Mouse (Mus musculus) kidney, embryonic 14.5 days (tissue): ENCODE data around the gene Ppp1r1b. TPM values are rescaled to one million over a fixed set of nuclear protein-coding genes. Genes with fewer than 3 reads are reported as not detected.
A peak's percentile ranks its signal among the peaks of the same experiment; 100 is the strongest.

Experiments
- ATAC-seq: fragments of 200-750 bp; cut with Nextera tagmentation; 2 replicates; pipeline ENCODE4 v1.8.0; 2017; ENCODE audit warnings: moderate number of reproducible peaks, mild to moderate bottlenecking, moderate TSS enrichment, moderate library complexity; ENCODE audit not compliant: low FRiP score, low TSS enrichment
- H3K27ac ChIP-seq: fragments of 300-500 bp; sonication (generic); 2 replicates; pipeline ENCODE4 v1.5.1; 2014; ENCODE audit warnings: low read depth, mild to moderate bottlenecking, low read length, moderate library complexity, mixed read lengths
- H3K27me3 ChIP-seq: fragments of 300-500 bp; sonication (generic); 2 replicates; pipeline ENCODE4 v1.6.1; 2014; ENCODE audit warnings: mild to moderate bottlenecking, low read length; ENCODE audit not compliant: control insufficient read depth, insufficient read depth
- H3K36me3 ChIP-seq: fragments of 300-500 bp; sonication (generic); 2 replicates; pipeline ENCODE4 v1.6.1; 2014; ENCODE audit warnings: low read length, mixed read lengths; ENCODE audit not compliant: control insufficient read depth, insufficient read depth
- H3K4me1 ChIP-seq: fragments of 300-500 bp; sonication (generic); 2 replicates; pipeline ENCODE4 v1.6.1; 2014; ENCODE audit warnings: low read length, mixed read lengths; ENCODE audit not compliant: control insufficient read depth, insufficient read depth
- H3K4me2 ChIP-seq: fragments of 300-500 bp; sonication (generic); replicated peaks from 2 replicates; pipeline ENCODE4 v1.6.1; 2014; ENCODE audit warnings: low read depth, mild to moderate bottlenecking, low read length
- H3K4me3 ChIP-seq: fragments of 300-500 bp; sonication (generic); 2 replicates; pipeline ENCODE4 v1.5.1; 2014; ENCODE audit warnings: mild to moderate bottlenecking, low read length
- H3K9ac ChIP-seq: fragments of 300-500 bp; sonication (generic); 2 replicates; pipeline ENCODE4 v1.6.1; 2014; ENCODE audit warnings: low read depth, mild to moderate bottlenecking, low read length, moderate library complexity
- H3K9me3 ChIP-seq: fragments of 300-500 bp; sonication (generic); 2 replicates; pipeline ENCODE4 v1.6.1; 2016; ENCODE audit warnings: low read length; ENCODE audit not compliant: control insufficient read depth
- WGBS: fragments of 180-500 bp; shearing (Covaris S2); extraction: QIAGEN DNeasy Blood & Tissue Kit; methylation state at CpG from one replicate; pipeline ENCODE4 v1.1.7; 2014; 5-methylcytosine and 5-hydroxymethylcytosine counted together
- polyA plus RNA-seq: library from polyadenylated mRNA; unstranded; fragments of >200 nt; fragmentation: Nextera tagmentation; extraction: Ambion mirVana; gene quantifications from 2 replicates; pipeline ENCODE4 v1.2.1, GENCODE M21; 2014

The Ppp1r1b gene
- polyA plus RNA-seq, 1 experiment from 2014 or later = 1.7 TPM

DNA sequence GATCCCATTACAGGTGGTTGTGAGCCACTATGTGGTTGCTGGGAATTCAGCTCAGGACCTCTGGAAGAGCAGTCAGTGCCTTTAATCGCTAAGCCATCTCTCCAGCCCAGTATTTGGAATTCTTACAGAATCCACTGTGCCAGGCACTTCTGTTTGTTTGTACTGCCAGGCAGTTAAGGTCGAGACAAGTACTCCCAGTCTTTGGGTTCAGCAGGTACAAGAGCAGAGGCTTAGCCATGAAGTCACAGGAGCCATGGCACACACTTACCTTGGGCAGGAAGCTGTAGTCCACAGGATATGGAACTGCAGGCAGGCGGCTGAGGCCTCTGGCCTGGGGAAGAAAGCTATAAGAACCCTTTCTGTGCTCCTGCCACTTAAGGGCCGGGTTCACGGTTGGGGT, 15.6 kb downstream of the Ppp1r1b start:
- Histone ChIP-seq H3K27ac (no peak overlapping the region), H3K27me3 (no peaks in the 10 kb centered on the region), H3K4me1 (peaks cover 22% of the 10 kb centered on the region; the same call in 1 of the 2 replicates), H3K36me3 (peaks cover 4% of the 10 kb centered on the region; the same call in 1 of the 2 replicates), H3K4me3 (no peak overlapping the region), H3K9me3 (no peaks in the 10 kb centered on the region), H3K9ac (no peak overlapping the region), H3K4me2 (no peak overlapping the region)
- WGBS = 84% methylated on average over 5 of the region's 5 CpGs
- ATAC-seq = no peak

DNA sequence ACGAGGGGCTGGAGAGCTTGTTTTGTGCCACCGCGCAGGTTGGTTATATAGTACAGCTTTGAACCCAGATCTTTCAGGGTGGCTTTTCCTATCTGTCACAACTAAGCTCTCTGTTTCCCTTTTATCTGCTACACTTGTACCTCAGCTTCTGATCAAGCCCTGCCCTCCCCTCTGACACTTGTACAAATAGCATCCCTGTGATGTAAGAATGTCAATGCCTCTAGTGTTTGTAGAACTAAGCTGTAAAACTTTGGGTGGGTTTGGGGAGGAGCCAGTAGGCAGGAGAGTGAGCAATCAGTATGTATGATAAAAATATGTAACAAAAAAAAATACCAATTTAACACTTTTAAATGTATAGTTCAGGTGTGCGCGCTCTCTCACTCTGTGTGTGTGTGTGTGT, 16.2 kb downstream of the Ppp1r1b start:
- Histone ChIP-seq H3K9ac (no peak overlapping the region), H3K4me3 (no peak overlapping the region), H3K27ac (no peak overlapping the region), H3K36me3 (peaks cover 4% of the 10 kb centered on the region; the same call in 1 of the 2 replicates), H3K4me1 (peaks cover 16% of the 10 kb centered on the region; the same call in 1 of the 2 replicates), H3K9me3 (no peaks in the 10 kb centered on the region), H3K4me2 (no peak overlapping the region), H3K27me3 (no peaks in the 10 kb centered on the region)
- 93% methylated on average over 5 of the region's 5 CpGs for WGBS
- ATAC-seq = no peak

DNA sequence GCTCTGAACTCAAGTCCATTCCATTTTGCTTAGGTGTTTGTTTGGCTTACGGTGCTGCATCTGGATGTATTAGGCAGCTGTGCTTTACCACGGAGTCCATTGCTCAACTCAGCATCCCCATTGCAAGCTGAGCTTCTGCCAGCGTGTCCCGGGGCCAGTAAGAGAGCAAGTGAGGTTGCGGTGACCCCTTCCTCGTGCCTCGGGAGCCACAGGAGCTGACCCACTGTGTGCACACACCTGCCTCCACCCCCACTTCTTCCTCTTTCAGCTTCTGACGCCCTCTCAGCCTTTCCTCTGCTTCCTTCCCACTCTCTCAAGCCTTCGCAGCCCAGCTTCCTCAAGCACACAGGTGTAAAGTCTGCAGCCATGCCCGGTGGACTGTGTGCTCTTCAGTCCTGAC, 18.1 kb downstream of the Ppp1r1b start:
- H3K4me2 ChIP-seq = no peak overlapping the region
- no peak for ATAC-seq
- H3K27ac ChIP-seq = no peak overlapping the region
- no peak overlapping the region for H3K4me3 ChIP-seq
- 87% methylated on average over 10 of the region's 10 CpGs for WGBS
- H3K36me3 ChIP-seq = peaks cover 4% of the 10 kb centered on the region; the same call in 1 of the 2 replicates
- H3K9ac ChIP-seq = no peak overlapping the region
- peaks cover 12% of the 10 kb centered on the region; the same call in 1 of the 2 replicates for H3K4me1 ChIP-seq
- no peaks in the 10 kb centered on the region for H3K27me3 ChIP-seq
- no peaks in the 10 kb centered on the region for H3K9me3 ChIP-seq

DNA sequence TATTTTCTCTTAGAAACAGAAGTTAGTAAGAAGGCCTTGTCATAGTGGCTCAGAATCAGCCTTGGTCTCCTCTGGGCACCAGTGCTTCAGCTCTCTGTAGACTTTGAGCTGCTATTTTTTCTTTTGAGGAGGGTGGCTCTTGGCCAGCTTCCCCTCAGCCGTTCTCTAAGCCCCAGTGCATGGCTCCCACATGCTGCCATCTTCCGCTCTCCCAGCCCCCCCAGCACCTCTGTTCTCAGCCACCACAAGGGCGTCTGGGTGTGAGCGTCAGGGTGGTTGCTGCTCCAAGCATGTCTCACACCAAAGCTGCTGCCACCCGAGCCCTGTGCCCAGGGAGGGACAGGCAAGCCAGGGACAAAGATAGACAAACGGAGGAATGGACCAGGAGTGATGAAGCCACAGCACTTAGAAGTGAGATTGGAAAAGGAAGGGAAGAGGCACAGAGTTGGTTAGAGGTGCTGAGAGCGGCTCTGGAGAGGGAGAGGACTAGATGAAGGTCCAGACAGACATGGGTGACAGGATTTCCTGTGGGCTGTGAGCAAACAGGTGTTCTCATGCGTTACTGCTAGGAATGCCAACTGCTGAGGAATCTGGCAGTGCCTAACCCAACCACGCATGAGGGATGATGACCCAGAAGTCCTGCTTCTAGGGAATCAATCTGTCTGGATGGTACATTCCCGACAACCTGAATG, 19.1 kb downstream of the Ppp1r1b start:
- WGBS = 80% methylated on average over 10 of the region's 10 CpGs
- no peak for ATAC-seq
- no peak overlapping the region for H3K27ac ChIP-seq
- H3K4me1 ChIP-seq = peaks cover 7% of the 10 kb centered on the region; the same call in 1 of the 2 replicates
- peaks cover 4% of the 10 kb centered on the region; the same call in 1 of the 2 replicates for H3K36me3 ChIP-seq
- no peaks in the 10 kb centered on the region for H3K9me3 ChIP-seq
- H3K4me2 ChIP-seq = no peak overlapping the region
- no peak overlapping the region for H3K9ac ChIP-seq
- no peaks in the 10 kb centered on the region for H3K27me3 ChIP-seq
- no peak overlapping the region for H3K4me3 ChIP-seq

DNA sequence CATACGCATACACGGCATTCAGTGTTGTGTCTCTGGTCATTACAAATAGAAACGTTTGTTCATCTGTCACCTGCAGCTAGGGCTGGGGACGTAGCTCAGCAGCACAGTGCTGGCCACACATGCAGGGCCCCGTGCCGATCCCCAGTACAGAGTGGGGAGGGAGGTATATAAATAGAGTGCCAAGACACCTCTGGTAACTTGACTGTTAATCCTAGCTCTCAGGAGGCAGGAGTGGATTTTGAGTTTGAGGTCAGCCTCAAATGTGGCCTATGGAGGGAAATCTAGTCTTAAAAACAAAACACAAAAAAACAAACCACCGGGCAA, 19.6 kb downstream of the Ppp1r1b start:
- Histone ChIP-seq H3K36me3 (peaks cover 4% of the 10 kb centered on the region; the same call in 1 of the 2 replicates), H3K27me3 (no peaks in the 10 kb centered on the region), H3K9me3 (no peaks in the 10 kb centered on the region), H3K4me3 (no peak overlapping the region), H3K4me2 (no peak overlapping the region), H3K9ac (no peak overlapping the region), H3K4me1 (peaks cover 6% of the 10 kb centered on the region; the same call in 1 of the 2 replicates), H3K27ac (no peak overlapping the region)
- no peak for ATAC-seq
- 87% methylated on average over 7 of the region's 7 CpGs for WGBS

DNA sequence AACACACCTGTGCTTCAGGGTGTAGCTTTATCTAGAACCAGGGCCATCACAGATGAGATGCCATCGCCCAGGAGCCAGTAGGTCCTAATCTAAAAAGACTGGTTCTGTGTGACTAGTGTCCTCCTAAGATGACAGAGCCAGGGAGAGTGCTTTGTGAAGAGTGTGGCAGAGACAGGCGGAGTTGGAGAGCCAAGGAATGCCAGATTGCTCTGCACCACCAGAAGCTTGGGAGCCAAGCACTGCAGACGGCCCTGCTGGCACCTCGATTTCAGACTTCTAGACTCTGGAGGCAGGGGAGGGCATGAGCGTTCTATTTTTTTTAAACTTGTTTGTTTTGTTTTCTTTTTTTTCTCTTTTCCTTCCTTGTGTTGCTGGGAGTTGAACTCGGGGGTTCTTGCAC, 21.1 kb downstream of the Ppp1r1b start:
- Histone ChIP-seq H3K4me3 (no peak overlapping the region), H3K4me2 (no peak overlapping the region), H3K9me3 (no peaks in the 10 kb centered on the region), H3K9ac (no peak overlapping the region), H3K27me3 (no peaks in the 10 kb centered on the region), H3K4me1 (peaks cover 6% of the 10 kb centered on the region; the same call in 1 of the 2 replicates), H3K36me3 (peaks cover 9% of the 10 kb centered on the region; the same call in 1 of the 2 replicates), H3K27ac (no peak overlapping the region)
- whole genome bisulfite sequencing = 75% methylated on average over 6 of the region's 6 CpGs
- no peak for ATAC-seq

DNA sequence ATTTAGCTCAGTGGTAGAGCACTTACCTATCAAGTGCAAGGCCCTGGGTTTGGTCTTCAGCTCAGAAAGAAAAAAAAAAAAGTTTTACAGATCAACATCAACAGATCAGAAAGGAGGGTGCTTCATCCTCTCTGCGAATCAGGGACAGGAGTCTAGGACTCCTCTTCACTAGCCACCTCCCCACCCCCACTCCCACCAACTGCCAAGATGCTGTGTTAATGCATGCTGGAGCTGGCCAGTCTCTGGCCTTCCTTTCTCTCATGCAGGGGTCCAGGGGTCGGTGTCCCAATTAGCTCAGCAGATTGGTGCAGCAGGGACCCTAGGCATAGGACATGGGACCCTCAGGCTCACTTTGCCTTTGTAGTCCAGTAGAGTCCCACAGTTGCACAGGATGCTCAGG, 22.4 kb downstream of the Ppp1r1b start:
- Histone ChIP-seq H3K4me1 (peaks cover 6% of the 10 kb centered on the region; the same call in 1 of the 2 replicates), H3K4me2 (no peak overlapping the region), H3K27me3 (no peaks in the 10 kb centered on the region), H3K9ac (no peak overlapping the region), H3K36me3 (peaks cover 21% of the 10 kb centered on the region), H3K27ac (no peak overlapping the region), H3K9me3 (no peaks in the 10 kb centered on the region), H3K4me3 (no peak overlapping the region)
- WGBS = 86% methylated on average over 2 of the region's 2 CpGs
- ATAC-seq = no peak

DNA sequence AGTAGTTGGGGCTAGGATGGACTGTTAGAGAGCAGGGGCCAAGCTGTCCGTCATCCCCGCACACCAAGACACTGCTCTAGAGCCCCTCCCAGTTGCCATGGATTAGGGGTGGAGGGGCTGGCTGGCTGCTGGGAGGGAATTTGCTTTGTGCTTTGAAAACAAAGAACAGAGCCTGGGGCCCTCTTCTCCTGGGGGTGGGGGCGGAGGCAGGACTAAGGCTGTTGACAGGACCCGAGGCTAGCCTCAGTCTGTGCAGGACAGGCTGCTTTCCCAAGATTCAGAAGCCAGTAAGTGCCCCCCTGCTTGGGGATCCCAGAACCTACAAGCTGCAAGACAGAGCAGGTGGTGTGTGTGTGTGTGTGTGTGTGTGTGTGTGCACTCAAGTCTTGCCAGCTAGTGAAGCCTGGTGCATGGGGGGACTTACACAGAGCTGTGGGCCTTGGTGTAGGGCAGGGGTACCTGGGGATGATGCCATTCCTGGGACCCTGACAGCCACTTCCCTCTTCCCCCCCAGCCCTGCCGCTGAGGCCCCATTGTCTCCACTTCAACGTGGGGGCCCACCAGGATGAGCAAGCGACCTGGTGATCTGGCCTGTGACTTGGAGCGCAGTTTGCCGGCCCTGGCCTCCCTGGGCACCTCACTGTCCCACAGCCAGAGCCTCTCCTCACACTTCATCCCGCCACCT, 23.5 kb downstream of the Ppp1r1b start:
- no peaks in the 10 kb centered on the region for H3K27me3 ChIP-seq
- no peak overlapping the region for H3K4me3 ChIP-seq
- H3K9me3 ChIP-seq = no peaks in the 10 kb centered on the region
- H3K27ac ChIP-seq = no peak overlapping the region
- no peak overlapping the region for H3K4me2 ChIP-seq
- peaks cover 26% of the 10 kb centered on the region for H3K36me3 ChIP-seq
- 59% methylated on average over 10 of the region's 10 CpGs for WGBS
- peaks cover 6% of the 10 kb centered on the region; the same call in 1 of the 2 replicates for H3K4me1 ChIP-seq
- H3K9ac ChIP-seq = peak overlapping the region; percentile 7; the same call in 1 of the 2 replicates
- 0 out of 2 replicates have a peak, but pooled peaks have one; percentile 20 for ATAC-seq

DNA sequence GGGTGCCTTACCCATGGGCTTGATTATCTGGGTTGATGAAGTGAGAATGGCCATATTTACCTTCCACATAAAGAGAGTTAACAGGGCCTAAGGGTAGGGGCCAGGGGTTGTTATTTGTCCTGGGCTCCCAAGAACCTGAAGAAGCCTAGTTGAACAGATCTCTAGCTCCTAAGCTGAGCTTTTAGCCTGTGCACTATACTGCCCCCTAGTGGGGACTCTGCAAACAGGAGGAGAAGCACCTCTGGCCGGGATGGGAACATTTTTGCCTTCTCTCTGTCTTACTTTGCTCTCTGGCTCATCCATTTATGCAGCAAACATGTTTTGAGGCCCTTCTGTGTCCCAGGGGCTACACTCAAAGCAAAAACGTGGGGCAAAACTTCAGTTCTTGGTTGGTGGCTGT, 24.2 kb downstream of the Ppp1r1b start:
- Histone ChIP-seq H3K27me3 (no peaks in the 10 kb centered on the region), H3K27ac (no peak overlapping the region), H3K9me3 (no peaks in the 10 kb centered on the region), H3K4me3 (no peak overlapping the region), H3K36me3 (peaks cover 32% of the 10 kb centered on the region), H3K4me1 (peaks cover 6% of the 10 kb centered on the region; the same call in 1 of the 2 replicates), H3K4me2 (no peak overlapping the region), H3K9ac (no peak overlapping the region)
- 12% methylated on average over 2 of the region's 2 CpGs for WGBS
- peak; percentile 16; the same call in 1 of the 2 replicates for ATAC-seq
